Mouse (Mus musculus) kidney, adult 2 months (tissue): Measurements from ENCODE around the gene Cacna1a.

Source experiments
- CTCF ChIP-seq: fragments of 200-500 bp; conservative IDR thresholded peaks from 2 replicates; pipeline ENCODE4 v1.5.1; 2011; ENCODE audit warnings: low read depth, mild to moderate bottlenecking, control low read depth, low read length, moderate library complexity, mixed read lengths; ENCODE audit not compliant: insufficient read depth, insufficient read length
- POLR2A ChIP-seq: fragments of 200-500 bp; IDR thresholded peaks from one replicate; pipeline ENCODE4 v1.6.1; 2011; ENCODE audit warnings: low read depth, low read length, control low read depth

- no peak for TF ChIP-seq CTCF
- TF ChIP-seq POLR2A, result no peak
Observed at GRCm38 (mm10) chr8:84634849-84635304, 246.6 kb downstream of the Cacna1a start.
